Mouse (Mus musculus): ENCODE data around the gene Skap1. TPM values are rescaled to one million over a fixed set of nuclear protein-coding genes. Genes with fewer than 3 reads are reported as not detected.

Gene Skap1
- total and polyA plus RNA-seq, 2 experiments from 2014 or later, result 0.11 TPM; not detected in 1

DNA sequence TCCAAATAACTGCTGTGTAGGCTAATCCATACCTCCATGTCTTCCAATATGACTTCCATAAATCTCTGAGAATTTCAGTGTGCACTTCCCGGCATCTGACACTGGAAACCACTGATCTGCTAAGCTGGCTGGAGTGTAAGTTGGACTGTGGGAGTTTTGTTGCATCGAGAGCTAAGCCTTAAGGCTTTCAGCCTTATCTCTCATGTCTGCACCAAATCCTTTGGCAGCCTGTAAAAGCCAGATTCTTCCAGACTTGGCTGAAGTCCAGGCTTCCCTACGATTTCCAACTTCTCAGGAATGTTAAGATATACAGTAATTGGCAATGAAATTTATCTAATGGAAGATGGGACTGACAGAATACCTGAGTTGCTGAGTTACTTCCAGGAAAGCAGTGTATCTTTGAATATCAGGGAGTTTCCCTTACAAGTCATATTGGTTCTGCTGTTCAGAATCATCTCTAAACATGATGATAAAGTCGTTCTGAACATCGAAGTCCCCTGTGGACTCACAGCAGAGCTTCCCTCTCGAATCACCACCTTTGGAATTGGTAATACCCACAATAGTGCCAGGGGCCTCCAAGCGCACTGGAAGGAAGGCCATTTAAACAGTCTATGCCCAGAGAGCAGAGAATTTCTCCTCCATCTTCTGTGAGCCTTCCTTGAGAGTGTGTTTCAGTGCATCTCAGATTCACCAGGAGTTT is 140.5 kb downstream of the Skap1 start:
- no peaks in the 10 kb centered on the region for H3K9me3 ChIP-seq (replicated peaks; ENCODE audit: control insufficient read depth, low read length)
- no peak overlapping the region for H3K4me2 ChIP-seq (ENCODE audit: low read depth, low read length)
- no peak for DNase-seq (ENCODE audit: low spot score)
- peaks cover 16% of the 10 kb centered on the region for H3K4me1 ChIP-seq (ENCODE audit: control insufficient read depth, insufficient read depth)
- no peaks in the 10 kb centered on the region for H3K36me3 ChIP-seq (replicated peaks; ENCODE audit: control insufficient read depth, insufficient read depth, low read length)
- 16% methylated on average over 7 of the region's 7 CpGs for WGBS
- no peak for ATAC-seq (ENCODE audit: insufficient read depth, low read depth)
- H3K27me3 ChIP-seq (ENCODE audit: control insufficient read depth, insufficient read depth, low read length), result no peaks in the 10 kb centered on the region
- TF ChIP-seq CTCF (IDR thresholded peaks at IDR 0.05; ENCODE audit: low read depth), result no peak
- TF ChIP-seq EP300 (IDR thresholded peaks at IDR 0.05; ENCODE audit: low read depth), result no peak
- H3K9ac ChIP-seq (replicated peaks; ENCODE audit: low read depth, low read length), result no peak overlapping the region
- H3K27ac ChIP-seq (ENCODE audit: low read depth), result peak overlapping the region; percentile 60
- no peak overlapping the region for H3K4me3 ChIP-seq (ENCODE audit: low read depth, low read length)

DNA sequence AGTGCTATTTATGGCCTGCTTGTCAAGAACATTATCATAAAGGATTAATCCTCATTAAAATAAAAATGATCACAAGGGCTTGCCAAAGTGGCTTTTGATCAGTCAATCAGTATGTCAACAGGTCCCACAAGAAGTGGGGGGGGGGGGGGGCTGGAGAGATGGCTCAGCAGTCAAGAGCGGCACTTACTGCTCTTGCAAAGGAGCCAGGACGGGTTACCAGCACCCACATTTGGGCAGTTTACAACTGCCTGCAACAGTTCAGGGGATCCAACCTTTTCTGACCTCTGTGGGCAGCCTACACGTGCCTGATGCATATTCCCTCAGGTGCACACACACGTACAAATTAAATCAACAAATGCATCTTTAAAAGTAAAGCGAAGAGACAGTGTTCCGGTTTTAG is 141.1 kb downstream of the Skap1 start:
- ATAC-seq (ENCODE audit: insufficient read depth, low read depth) (no peak), DNase-seq (ENCODE audit: low spot score) (no peak)
- H3K4me1 ChIP-seq (ENCODE audit: control insufficient read depth, insufficient read depth), result peaks cover 16% of the 10 kb centered on the region
- no peaks in the 10 kb centered on the region for H3K36me3 ChIP-seq (replicated peaks; ENCODE audit: control insufficient read depth, insufficient read depth, low read length)
- H3K4me3 ChIP-seq (ENCODE audit: low read depth, low read length), result no peak overlapping the region
- H3K9me3 ChIP-seq (replicated peaks; ENCODE audit: control insufficient read depth, low read length), result no peaks in the 10 kb centered on the region
- TF ChIP-seq EP300 (IDR thresholded peaks at IDR 0.05; ENCODE audit: low read depth), result no peak
- no peak for TF ChIP-seq CTCF (IDR thresholded peaks at IDR 0.05; ENCODE audit: low read depth)
- no peak overlapping the region for H3K27ac ChIP-seq (ENCODE audit: low read depth)
- no peak overlapping the region for H3K9ac ChIP-seq (replicated peaks; ENCODE audit: low read depth, low read length)
- no peak overlapping the region for H3K4me2 ChIP-seq (ENCODE audit: low read depth, low read length)
- H3K27me3 ChIP-seq (ENCODE audit: control insufficient read depth, insufficient read depth, low read length), result no peaks in the 10 kb centered on the region
- WGBS, result 76% methylated on average over 6 of the region's 6 CpGs

GRCm38 (mm10) chr11:96612596-96612995 is 148.2 kb downstream of the Skap1 start:
- DNase-seq (ENCODE audit: low spot score), result no peak
- Histone ChIP-seq H3K9ac (replicated peaks; ENCODE audit: low read depth, low read length) (no peak overlapping the region), H3K4me1 (ENCODE audit: control insufficient read depth, insufficient read depth) (no peaks in the 10 kb centered on the region), H3K27me3 (ENCODE audit: control insufficient read depth, insufficient read depth, low read length) (peaks cover 2% of the 10 kb centered on the region; the same call in 1 of the 2 replicates), H3K9me3 (replicated peaks; ENCODE audit: control insufficient read depth, low read length) (no peaks in the 10 kb centered on the region), H3K27ac (ENCODE audit: low read depth) (no peak overlapping the region), H3K36me3 (replicated peaks; ENCODE audit: control insufficient read depth, insufficient read depth, low read length) (no peaks in the 10 kb centered on the region), H3K4me2 (ENCODE audit: low read depth, low read length) (no peak overlapping the region), H3K4me3 (ENCODE audit: low read depth, low read length) (no peak overlapping the region)
- ATAC-seq (ENCODE audit: insufficient read depth, low read depth), result no peak
- WGBS, result 80% methylated on average over 11 of the region's 11 CpGs
- TF ChIP-seq EP300 (IDR thresholded peaks at IDR 0.05; ENCODE audit: low read depth) (no peak), CTCF (IDR thresholded peaks at IDR 0.05; ENCODE audit: low read depth) (no peak)

DNA sequence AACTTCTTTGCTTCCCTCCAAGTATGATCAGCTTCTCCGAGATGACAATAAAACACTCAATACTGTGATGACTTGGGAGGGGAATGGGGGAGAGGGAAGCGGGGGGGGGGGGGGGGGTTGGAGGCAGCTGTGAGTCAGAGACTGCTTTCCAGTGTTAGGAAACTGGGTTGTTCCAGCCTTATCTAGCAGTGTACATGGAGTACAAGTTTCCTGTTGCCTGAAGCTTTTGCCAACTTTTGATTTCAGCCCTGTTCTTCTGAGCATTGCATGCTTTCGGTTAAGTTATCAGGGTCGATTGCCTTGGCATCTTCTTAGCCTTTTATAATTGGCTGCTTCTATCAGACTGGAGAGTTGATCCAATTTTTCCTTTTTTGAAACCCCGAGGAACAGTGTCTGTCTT is 152.4 kb downstream of the Skap1 start:
- Histone ChIP-seq H3K36me3 (replicated peaks; ENCODE audit: control insufficient read depth, insufficient read depth, low read length) (no peaks in the 10 kb centered on the region), H3K4me2 (ENCODE audit: low read depth, low read length) (no peak overlapping the region), H3K4me1 (ENCODE audit: control insufficient read depth, insufficient read depth) (no peaks in the 10 kb centered on the region), H3K9ac (replicated peaks; ENCODE audit: low read depth, low read length) (no peak overlapping the region), H3K9me3 (replicated peaks; ENCODE audit: control insufficient read depth, low read length) (no peaks in the 10 kb centered on the region), H3K27me3 (ENCODE audit: control insufficient read depth, insufficient read depth, low read length) (peaks cover 34% of the 10 kb centered on the region), H3K27ac (ENCODE audit: low read depth) (no peak overlapping the region), H3K4me3 (ENCODE audit: low read depth, low read length) (no peak overlapping the region)
- ATAC-seq (ENCODE audit: insufficient read depth, low read depth) (no peak; the same call in 1 of the 2 replicates), DNase-seq (ENCODE audit: low spot score) (peak; percentile 49)
- TF ChIP-seq EP300 (IDR thresholded peaks at IDR 0.05; ENCODE audit: low read depth) (0 out of 2 replicates have a peak, but pooled peaks have one; percentile 20), CTCF (IDR thresholded peaks at IDR 0.05; ENCODE audit: low read depth) (no peak)
- WGBS, result 38% methylated on average over 5 of the region's 5 CpGs

- H3K4me3 ChIP-seq (ENCODE audit: low read depth, low read length), result no peak overlapping the region
- ATAC-seq (ENCODE audit: insufficient read depth, low read depth) (no peak), DNase-seq (ENCODE audit: low spot score) (no peak)
- H3K27me3 ChIP-seq (ENCODE audit: control insufficient read depth, insufficient read depth, low read length), result peaks cover 49% of the 10 kb centered on the region
- H3K4me2 ChIP-seq (ENCODE audit: low read depth, low read length), result no peak overlapping the region
- H3K36me3 ChIP-seq (replicated peaks; ENCODE audit: control insufficient read depth, insufficient read depth, low read length), result no peaks in the 10 kb centered on the region
- no peaks in the 10 kb centered on the region for H3K4me1 ChIP-seq (ENCODE audit: control insufficient read depth, insufficient read depth)
- no peak overlapping the region for H3K9ac ChIP-seq (replicated peaks; ENCODE audit: low read depth, low read length)
- no peaks in the 10 kb centered on the region for H3K9me3 ChIP-seq (replicated peaks; ENCODE audit: control insufficient read depth, low read length)
- H3K27ac ChIP-seq (ENCODE audit: low read depth), result no peak overlapping the region
- no peak for TF ChIP-seq EP300 (IDR thresholded peaks at IDR 0.05; ENCODE audit: low read depth)
- 58% methylated on average over 16 of the region's 16 CpGs for WGBS
These were observed 154.5 kb downstream of the Skap1 start for GRCm38 (mm10) chr11:96618789-96619445.

Data from heart, postnatal 0 days (tissue).